Mouse (Mus musculus) thymus, postnatal 0 days (tissue): ENCODE data around the gene Obsl1. TPM values are rescaled to one million over a fixed set of nuclear protein-coding genes. Genes with fewer than 3 reads are reported as not detected.

ENCODE experiments used
- DNase-seq: peaks from one replicate; pipeline ENCODE4 v3.0.0-alpha.2; 2015; ENCODE audit warnings: low spot score
- polyA plus RNA-seq: library from polyadenylated mRNA; unstranded; fragments of >200 nt; fragmentation: Nextera tagmentation; extraction: Ambion mirVana; gene quantifications from 2 replicates; pipeline ENCODE4 v1.2.1, GENCODE M21; 2015

The Obsl1 gene
- polyA plus RNA-seq, 1 experiment from 2014 or later: 10.2 TPM

GRCm38 (mm10) chr1:75487405-75488161, 18.7 kb downstream of the Obsl1 start:
- peak; percentile 43 for DNase-seq

- DNase-seq: no peak
Observed at GRCm38 (mm10) chr1:75487040-75487404, 19.2 kb downstream of the Obsl1 start.

- DNase-seq: no peak
Observed at GRCm38 (mm10) chr1:75486561-75486960, 19.7 kb downstream of the Obsl1 start.

- DNase-seq: no peak
Observed at GRCm38 (mm10) chr1:75480735-75481134, 25.5 kb downstream of the Obsl1 start.

- no peak for DNase-seq
Observed at GRCm38 (mm10) chr1:75480036-75480435, 26.2 kb downstream of the Obsl1 start.

GRCm38 (mm10) chr1:75479635-75479989, 26.6 kb downstream of the Obsl1 start:
- DNase-seq: no peak

- DNase-seq: peak; percentile 93
Observed at GRCm38 (mm10) chr1:75478916-75479634, 27.2 kb downstream of the Obsl1 start, which contains the start of the genes Chpf and Tmem198. TSS of gene Chpf (minus strand) at chr1:75479307. TSS of gene Tmem198 (plus strand) at chr1:75479532.

- no peak for DNase-seq
Observed at GRCm38 (mm10) chr1:75478497-75478896, 27.8 kb downstream of the Obsl1 start.

- no peak for DNase-seq
Observed at GRCm38 (mm10) chr1:75477966-75478290, 28.3 kb downstream of the Obsl1 start.

GRCm38 (mm10) chr1:75477264-75477965, 28.8 kb downstream of the Obsl1 start:
- peak; percentile 65 for DNase-seq

- DNase-seq: no peak
Observed at GRCm38 (mm10) chr1:75476441-75476840, 29.8 kb downstream of the Obsl1 start.

GRCm38 (mm10) chr1:75469287-75469825, 36.9 kb downstream of the Obsl1 start:
- DNase-seq: no peak

- DNase-seq: peak; percentile 73
Observed at GRCm38 (mm10) chr1:75467215-75467927, 38.9 kb downstream of the Obsl1 start.

- DNase-seq: no peak
Observed at GRCm38 (mm10) chr1:75463652-75464204, 42.5 kb downstream of the Obsl1 start.

GRCm38 (mm10) chr1:75462636-75463035, 43.6 kb downstream of the Obsl1 start:
- DNase-seq: no peak

GRCm38 (mm10) chr1:75460297-75460696, 46.0 kb downstream of the Obsl1 start:
- no peak for DNase-seq

- DNase-seq: no peak
Observed at GRCm38 (mm10) chr1:75458789-75459684, 47.2 kb downstream of the Obsl1 start.

GRCm38 (mm10) chr1:75458025-75458788, 48.0 kb downstream of the Obsl1 start:
- DNase-seq: no peak

GRCm38 (mm10) chr1:75457710-75458024, 48.6 kb downstream of the Obsl1 start:
- DNase-seq: no peak
